In genomic region chr5:103355372-103356300, GRCm38 (mm10) we compare ENCODE assay signal across 8 mouse cellular contexts.
DNase-seq lines count a peak whose midpoint lies in the region; ATAC-seq and TF ChIP-seq lines count a peak whose summit lies in the region.

No protein-coding gene starts in this region.

- no peaks in the 10 kb centered on the region for H3K27me3 ChIP-seq in embryonic facial prominence, embryonic 11.5 days (ENCODE audit: control insufficient read depth, insufficient read depth, low read length)
- no peaks in the 10 kb centered on the region for H3K27me3 ChIP-seq in thymus, adult 2 months (ENCODE audit: control insufficient read depth, insufficient read depth, low read length)

- no peak overlapping the region for H3K4me2 ChIP-seq in embryonic facial prominence, embryonic 11.5 days (ENCODE audit: low read depth, low read length)

- no peak overlapping the region for H3K4me3 ChIP-seq in embryonic facial prominence, embryonic 11.5 days (ENCODE audit: low read depth, low read length)
- no peak overlapping the region for H3K4me3 ChIP-seq in thymus, adult 2 months (ENCODE audit: control insufficient read depth, insufficient read depth, low read length)

- H3K9ac ChIP-seq in embryonic facial prominence, embryonic 11.5 days (replicated peaks; ENCODE audit: low read length) = no peak overlapping the region

- no peak for ATAC-seq in embryonic facial prominence, embryonic 11.5 days (replicated peaks; ENCODE audit: insufficient number of reproducible peaks, low FRiP score, low TSS enrichment, low read depth)

- intact Hi-C loops in heart, postnatal 10 days (cut with DNase I) = loop anchor here (1.0 to 5.0 kb wide), 4 partner anchors 21 to 462 kb away; no protein-coding TSS in a partner anchor

- no peak for TF ChIP-seq POLR2A in thymus, adult 2 months (IDR thresholded peaks at IDR 0.05; ENCODE audit: control insufficient read depth, extremely low read depth, insufficient read depth, low read length, poor library complexity)

- peak; percentile 56 for DNase-seq in kidney, adult 18-20 months
- DNase-seq in kidney, adult 11 months = no peak
- peak; percentile 76 for DNase-seq in adipocyte (ENCODE audit: low spot score)
- DNase-seq in embryonic facial prominence, embryonic 11.5 days (ENCODE audit: low spot score) = peak; percentile 79
- peak; percentile 58 to 76 for DNase-seq in heart, postnatal 10 days
- DNase-seq in layer of hippocampus, postnatal 36 days = peak; percentile 20 to 32
- DNase-seq in mesoderm, embryonic 11.5 days (ENCODE audit: low read depth, low spot score) = peak; percentile 67
- peak; percentile 54 for DNase-seq in thymus, adult 2 months

- H3K4me1 ChIP-seq in embryonic facial prominence, embryonic 11.5 days (ENCODE audit: control insufficient read depth, insufficient read depth, low read length) = no peaks in the 10 kb centered on the region
- H3K4me1 ChIP-seq in thymus, adult 2 months (replicated peaks; ENCODE audit: control insufficient read depth, insufficient read depth, low read length) = peaks cover 5% of the 10 kb centered on the region

- H3K9me3 ChIP-seq in embryonic facial prominence, embryonic 11.5 days (replicated peaks; ENCODE audit: control insufficient read depth, low read length) = no peaks in the 10 kb centered on the region

- no peak overlapping the region for H3K27ac ChIP-seq in embryonic facial prominence, embryonic 11.5 days (replicated peaks; ENCODE audit: low read depth, low read length)
- H3K27ac ChIP-seq in thymus, adult 2 months (ENCODE audit: control insufficient read depth, insufficient read depth, low read length) = no peak overlapping the region

- 40% methylated on average over 21 of the region's 21 CpGs for WGBS in embryonic facial prominence, embryonic 11.5 days
- 49% methylated on average over 21 of the region's 21 CpGs for WGBS in thymus, adult 2 months

- TF ChIP-seq CTCF in thymus, adult 2 months (IDR thresholded peaks at IDR 0.05; ENCODE audit: borderline replicate concordance, control insufficient read depth, extremely low read depth, insufficient read depth, low read length, poor library complexity) = no peak

- H3K36me3 ChIP-seq in embryonic facial prominence, embryonic 11.5 days (replicated peaks; ENCODE audit: control insufficient read depth, insufficient read depth, low read depth, low read length) = no peaks in the 10 kb centered on the region
- no peaks in the 10 kb centered on the region for H3K36me3 ChIP-seq in thymus, adult 2 months (ENCODE audit: control insufficient read depth, insufficient read depth, low read length)
